Mouse (Mus musculus) gastrocnemius, postnatal 4 days (tissue): ENCODE data around the gene Drd5. TPM values are rescaled to one million over a fixed set of nuclear protein-coding genes. Genes with fewer than 3 reads are reported as not detected.

ENCODE experiments used
- DNase-seq, 2 experiments: peaks; one replicate each; pipeline ENCODE4 v3.0.0; 2021 to 2022; ENCODE audit warnings: low spot score in 2 of 2, mixed read lengths in 2 of 2
- long read RNA-seq, 2 experiments: library from polyadenylated mRNA; stranded (forward); transcript quantifications; one replicate each; pipeline ENCODE4 v2.0.0; 2021
- total RNA-seq, 2 experiments: library from RNA; stranded (reverse); gene quantifications; 2 replicates each; pipeline ENCODE4 v1.2.3; 2021

Gene Drd5
- total RNA-seq: not detected
- long read RNA-seq, experiment 1: 0 reads
- long read RNA-seq, experiment 2: 0 reads

- no peak for DNase-seq
Observed at GRCm38 (mm10) chr5:38318966-38319786, at the start of gene Drd5. Drd5 (plus strand) TSS chr5:38319367.

GRCm38 (mm10) chr5:38270942-38271341, 48.2 kb upstream of the Drd5 start:
- DNase-seq: no peak

GRCm38 (mm10) chr5:38273831-38274230, 45.3 kb upstream of the Drd5 start:
- no peak for DNase-seq

GRCm38 (mm10) chr5:38275771-38276170, 43.4 kb upstream of the Drd5 start, which contains the start of gene Otop1:
Otop1 (plus strand) TSS chr5:38275972.
- no peak for DNase-seq

- no peak for DNase-seq
Observed at GRCm38 (mm10) chr5:38276451-38276850, 42.7 kb upstream of the Drd5 start.

GRCm38 (mm10) chr5:38277098-38277866, 41.9 kb upstream of the Drd5 start:
- DNase-seq: no peak

GRCm38 (mm10) chr5:38277936-38278600, 41.1 kb upstream of the Drd5 start:
- no peak for DNase-seq

GRCm38 (mm10) chr5:38280075-38280474, 39.1 kb upstream of the Drd5 start:
- DNase-seq: no peak

- no peak for DNase-seq
Observed at GRCm38 (mm10) chr5:38285724-38286123, 33.4 kb upstream of the Drd5 start.

- no peak for DNase-seq
Observed at GRCm38 (mm10) chr5:38288476-38288875, 30.7 kb upstream of the Drd5 start.

GRCm38 (mm10) chr5:38301761-38302411, 17.3 kb upstream of the Drd5 start:
- DNase-seq: no peak

GRCm38 (mm10) chr5:38302651-38303050, 16.5 kb upstream of the Drd5 start:
- DNase-seq: no peak

GRCm38 (mm10) chr5:38305241-38305640, 13.9 kb upstream of the Drd5 start:
- DNase-seq: no peak

GRCm38 (mm10) chr5:38307255-38308101, 11.7 kb upstream of the Drd5 start:
- DNase-seq: peak; percentile 80 to 88

- DNase-seq: peak in 1 of 2 experiments; percentile 23
Observed at GRCm38 (mm10) chr5:38308873-38309272, 10.3 kb upstream of the Drd5 start.

- no peak for DNase-seq
Observed at GRCm38 (mm10) chr5:38309795-38310194, 9.4 kb upstream of the Drd5 start.

- no peak for DNase-seq
Observed at GRCm38 (mm10) chr5:38333381-38333780, 14.2 kb downstream of the Drd5 start.

GRCm38 (mm10) chr5:38334582-38334981, 15.4 kb downstream of the Drd5 start:
- no peak for DNase-seq

GRCm38 (mm10) chr5:38343101-38343500, 23.9 kb downstream of the Drd5 start:
- no peak for DNase-seq
